Mouse (Mus musculus) small intestine, adult 2 months (tissue): Measurements from ENCODE around the gene Unc79. TPM values are rescaled to one million over a fixed set of nuclear protein-coding genes. Genes with fewer than 3 reads are reported as not detected.

Source experiments
- H3K27ac ChIP-seq: fragments of 200-500 bp; 2 replicates; pipeline ENCODE4 v1.5.1; 2012; ENCODE audit warnings: low read depth, low read length, control low read depth, inconsistent platforms; ENCODE audit not compliant: insufficient read depth
- H3K27me3 ChIP-seq: fragments of 200-500 bp; 2 replicates; pipeline ENCODE4 v1.6.1; 2012; ENCODE audit warnings: mild to moderate bottlenecking, moderate library complexity, low read length, inconsistent platforms; ENCODE audit not compliant: control insufficient read depth, insufficient read depth
- H3K36me3 ChIP-seq: fragments of 200-500 bp; 2 replicates; pipeline ENCODE4 v1.6.1; 2012; ENCODE audit warnings: mild to moderate bottlenecking, low read length, control low read depth, inconsistent platforms; ENCODE audit not compliant: control insufficient read depth, insufficient read depth
- H3K4me1 ChIP-seq: fragments of 200-500 bp; 2 replicates; pipeline ENCODE4 v1.6.1; 2012; ENCODE audit warnings: low read length, inconsistent platforms, mixed read lengths; ENCODE audit not compliant: control insufficient read depth, insufficient read depth, insufficient read length
- H3K4me3 ChIP-seq: fragments of 200-500 bp; 2 replicates; pipeline ENCODE4 v1.5.1; 2012; ENCODE audit warnings: low read depth, mild to moderate bottlenecking, control low read depth, inconsistent platforms, low read length, moderate library complexity
- CTCF ChIP-seq: fragments of 200-500 bp; IDR thresholded peaks from 2 replicates; pipeline ENCODE4 v1.5.1; 2012; ENCODE audit warnings: low read depth, mild to moderate bottlenecking, control low read depth, inconsistent platforms, low read length, moderate library complexity, mixed read lengths; ENCODE audit not compliant: insufficient replicate concordance, insufficient read length; ENCODE audit errors: extremely low read depth
- POLR2A ChIP-seq: fragments of 200-500 bp; IDR thresholded peaks from 2 replicates; pipeline ENCODE4 v1.6.1; 2012; ENCODE audit warnings: low read depth, mild to moderate bottlenecking, control low read depth, inconsistent platforms, low read length, moderate library complexity
- WGBS: fragments of 180-500 bp; shearing (Covaris S2); methylation state at CpG from one replicate; pipeline ENCODE4 v1.1.7; 2018; 5-methylcytosine and 5-hydroxymethylcytosine counted together
- polyA plus RNA-seq: library from polyadenylated mRNA; depleted of rRNA; stranded (reverse); fragments of >200 nt; gene quantifications from 2 replicates; pipeline ENCODE4 v1.2.3, GENCODE M21; 2012; rRNA removed

Unc79 gene
- polyA plus RNA-seq, 1 experiment = 0.23 TPM

DNA sequence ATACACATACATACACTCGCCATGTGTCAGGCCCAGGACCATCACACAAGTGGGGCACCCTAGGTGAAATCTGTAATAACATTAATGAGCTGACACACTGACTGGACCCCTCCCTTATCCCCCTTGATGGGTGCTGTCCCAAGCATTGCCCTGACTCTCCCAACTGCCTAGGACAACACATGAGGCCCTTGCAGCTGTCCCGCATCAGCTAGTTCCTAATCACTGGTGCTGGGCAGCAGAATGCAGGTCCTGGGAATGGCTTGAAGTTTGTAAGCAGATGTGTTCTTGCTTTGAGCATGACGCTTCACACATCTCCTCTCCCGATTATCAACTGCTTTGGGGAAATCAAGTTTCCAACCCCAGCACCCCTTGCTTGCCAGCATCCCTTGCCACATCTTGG lies 277.5 kb downstream of the Unc79 start:
- Histone ChIP-seq H3K27ac (no peak overlapping the region), H3K4me3 (no peak overlapping the region), H3K36me3 (no peaks in the 10 kb centered on the region), H3K4me1 (no peaks in the 10 kb centered on the region), H3K27me3 (no peaks in the 10 kb centered on the region)
- 88% methylated on average over 4 of the region's 4 CpGs for WGBS
- TF ChIP-seq CTCF = no peak
- no peak for TF ChIP-seq POLR2A

DNA sequence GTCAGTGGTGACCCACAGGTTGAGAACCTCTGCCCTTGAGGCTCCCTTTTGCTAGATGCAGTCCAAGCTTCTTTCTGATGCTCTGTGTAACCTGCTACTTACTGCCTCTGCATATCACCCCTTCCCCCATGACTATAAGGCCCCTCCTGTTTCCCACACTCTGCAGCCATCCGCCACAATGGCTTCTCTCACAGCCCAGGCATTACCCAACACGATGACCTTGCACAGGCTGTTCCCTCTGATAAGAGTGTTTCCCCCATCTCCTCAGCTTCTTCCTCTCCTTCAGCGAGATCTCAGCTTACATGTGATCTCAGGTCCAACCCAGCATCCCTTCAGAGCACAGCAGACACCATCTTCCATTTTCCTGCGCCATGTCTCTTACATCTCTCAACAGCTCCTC lies 280.4 kb downstream of the Unc79 start:
- no peak overlapping the region for H3K27ac ChIP-seq
- 67% methylated on average over 4 of the region's 4 CpGs for WGBS
- no peak overlapping the region for H3K4me3 ChIP-seq
- H3K36me3 ChIP-seq = no peaks in the 10 kb centered on the region
- TF ChIP-seq POLR2A (no peak), CTCF (no peak)
- H3K4me1 ChIP-seq = no peaks in the 10 kb centered on the region
- H3K27me3 ChIP-seq = no peaks in the 10 kb centered on the region

Other genes starting within 250 kb of the Unc79 start
- 104 and 324 TPM in 2 replicates for gene Itpk1, start 243.9 kb upstream of the Unc79 start, polyA plus RNA-seq
- 0.30 and 0.74 TPM in 2 replicates for gene Moap1, start 205.2 kb upstream of the Unc79 start, polyA plus RNA-seq
- gene Tmem251, start 205.1 kb upstream of the Unc79 start, polyA plus RNA-seq = 1.7 and 2.4 TPM in 2 replicates
- gene Gm28051, start 191.1 kb upstream of the Unc79 start, polyA plus RNA-seq = not detected in 2 replicates
- 3.4 and 11.2 TPM in 2 replicates for gene Gon7, start 191.1 kb upstream of the Unc79 start, polyA plus RNA-seq
- gene Ubr7, start 190.9 kb upstream of the Unc79 start, polyA plus RNA-seq = 2.7 and 4.5 TPM in 2 replicates
- gene Gm20604, start 190.2 kb upstream of the Unc79 start, polyA plus RNA-seq = 0.47 and 0.84 TPM in 2 replicates
- 5.5 and 11.5 TPM in 2 replicates for gene Btbd7, start 70.4 kb upstream of the Unc79 start, polyA plus RNA-seq
- gene Cox8c, start 49.5 kb upstream of the Unc79 start, polyA plus RNA-seq = not detected in 2 replicates